Mouse (Mus musculus): ENCODE data around the gene Tspan14.

GRCm38 (mm10) chr14:40885752-40886151, 80.9 kb downstream of the Tspan14 start:
- TF ChIP-seq ZC3H11A (IDR thresholded peaks at IDR 0.05; ENCODE audit: borderline replicate concordance, low read depth, low read length) (no peak), CHD2 (IDR thresholded peaks at IDR 0.05; ENCODE audit: low read depth, low read length) (no peak), MAFK (IDR thresholded peaks at IDR 0.05; ENCODE audit: insufficient read depth, low read depth, low read length) (no peak), ZNF384 (IDR thresholded peaks at IDR 0.05; ENCODE audit: low read depth, low read length) (no peak)

All from ES-E14 (cell line).